Mouse (Mus musculus): ENCODE measurements around the gene Ube2q1. TPM values are rescaled to one million over a fixed set of nuclear protein-coding genes. Genes with fewer than 3 reads are reported as not detected.
A peak's percentile ranks its signal among the peaks of the same experiment; 100 is the strongest.

Ube2q1 gene
- polyA plus RNA-seq, 1 experiment from 2014 or later = 21.9 TPM

DNA sequence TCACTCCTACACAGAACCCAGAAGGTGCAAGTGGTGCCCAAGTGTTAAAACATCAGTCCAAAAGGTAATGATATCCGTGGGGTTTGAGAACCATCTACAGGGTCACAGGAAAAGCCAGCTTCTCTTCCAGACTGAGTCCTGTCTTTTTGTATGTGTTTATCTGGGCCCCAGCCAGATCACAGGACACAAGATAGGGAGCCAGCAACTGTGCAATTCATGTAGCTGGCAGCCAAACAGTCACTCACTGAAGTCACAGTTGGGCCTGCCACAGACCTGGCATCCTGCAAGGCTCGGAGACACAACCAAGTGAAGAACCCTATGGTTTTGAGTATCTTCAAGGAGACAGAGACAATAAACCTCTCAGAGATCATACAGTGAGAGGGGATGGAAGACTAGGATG lies 15.6 kb upstream of the Ube2q1 start:
- H3K27ac ChIP-seq (ENCODE audit: low read depth, low read length) = no peak overlapping the region
- no peak overlapping the region for H3K4me3 ChIP-seq (ENCODE audit: low read depth, low read length)
- no peaks in the 10 kb centered on the region; the same call in 1 of the 2 replicates for H3K4me1 ChIP-seq (replicated peaks; ENCODE audit: control insufficient read depth, insufficient read depth, low read length)
- H3K36me3 ChIP-seq (ENCODE audit: control insufficient read depth, insufficient read depth, low read length) = no peaks in the 10 kb centered on the region
- H3K27me3 ChIP-seq (ENCODE audit: control insufficient read depth, insufficient read depth, low read length) = no peaks in the 10 kb centered on the region
- DNase-seq (ENCODE audit: low spot score) (no peak), ATAC-seq (ENCODE audit: low FRiP score) (no peak)
- no peak overlapping the region for H3K9ac ChIP-seq (ENCODE audit: low read depth, low read length)
- WGBS = 87% methylated on average over 2 of the region's 2 CpGs
- H3K4me2 ChIP-seq (replicated peaks; ENCODE audit: low read depth, low read length) = no peak overlapping the region; the same call in 1 of the 2 replicates
- H3K9me3 ChIP-seq (ENCODE audit: control insufficient read depth, low read length) = no peaks in the 10 kb centered on the region

- DNase-seq (ENCODE audit: low spot score) = peak; percentile 29
- no peaks in the 10 kb centered on the region for H3K9me3 ChIP-seq (ENCODE audit: control insufficient read depth, low read length)
- WGBS = 80% methylated on average over 2 of the region's 3 CpGs
- H3K9ac ChIP-seq (ENCODE audit: low read depth, low read length) = no peak overlapping the region
- no peaks in the 10 kb centered on the region for H3K36me3 ChIP-seq (ENCODE audit: control insufficient read depth, insufficient read depth, low read length)
- H3K27me3 ChIP-seq (ENCODE audit: control insufficient read depth, insufficient read depth, low read length) = no peaks in the 10 kb centered on the region
- H3K27ac ChIP-seq (ENCODE audit: low read depth, low read length) = peak overlapping the region; percentile 19; the same call in 1 of the 2 replicates
- ATAC-seq (ENCODE audit: low FRiP score) = no peak
- H3K4me1 ChIP-seq (replicated peaks; ENCODE audit: control insufficient read depth, insufficient read depth, low read length) = no peaks in the 10 kb centered on the region; the same call in 1 of the 2 replicates
- H3K4me3 ChIP-seq (ENCODE audit: low read depth, low read length) = peak overlapping the region; percentile 13; the same call in 1 of the 2 replicates
- H3K4me2 ChIP-seq (replicated peaks; ENCODE audit: low read depth, low read length) = peak overlapping the region; percentile 32
Observed at GRCm38 (mm10) chr3:89759786-89760185, 13.6 kb upstream of the Ube2q1 start.

- WGBS = under 1% methylated on average over 36 of the region's 36 CpGs
- Histone ChIP-seq H3K9ac (ENCODE audit: low read depth, low read length) (peak within 1 kb of the TSS; percentile 68), H3K4me1 (replicated peaks; ENCODE audit: control insufficient read depth, insufficient read depth, low read length) (no peaks in the 10 kb centered on the region; the same call in 1 of the 2 replicates), H3K4me2 (replicated peaks; ENCODE audit: low read depth, low read length) (peak within 1 kb of the TSS; percentile 62), H3K27me3 (ENCODE audit: control insufficient read depth, insufficient read depth, low read length) (no peaks in the 10 kb centered on the region), H3K4me3 (ENCODE audit: low read depth, low read length) (peak within 1 kb of the TSS; percentile 50), H3K36me3 (ENCODE audit: control insufficient read depth, insufficient read depth, low read length) (no peaks in the 10 kb centered on the region), H3K9me3 (ENCODE audit: control insufficient read depth, low read length) (no peaks in the 10 kb centered on the region), H3K27ac (ENCODE audit: low read depth, low read length) (peak within 1 kb of the TSS; percentile 83)
- DNase-seq (ENCODE audit: low spot score) (peak; percentile 86), ATAC-seq (ENCODE audit: low FRiP score) (peak; percentile 71)
Observed at GRCm38 (mm10) chr3:89764119-89764724, 9.2 kb upstream of the Ube2q1 start, which contains the start of gene Chrnb2. Gene Chrnb2, minus strand, starts transcription at chr3:89764632.

DNA sequence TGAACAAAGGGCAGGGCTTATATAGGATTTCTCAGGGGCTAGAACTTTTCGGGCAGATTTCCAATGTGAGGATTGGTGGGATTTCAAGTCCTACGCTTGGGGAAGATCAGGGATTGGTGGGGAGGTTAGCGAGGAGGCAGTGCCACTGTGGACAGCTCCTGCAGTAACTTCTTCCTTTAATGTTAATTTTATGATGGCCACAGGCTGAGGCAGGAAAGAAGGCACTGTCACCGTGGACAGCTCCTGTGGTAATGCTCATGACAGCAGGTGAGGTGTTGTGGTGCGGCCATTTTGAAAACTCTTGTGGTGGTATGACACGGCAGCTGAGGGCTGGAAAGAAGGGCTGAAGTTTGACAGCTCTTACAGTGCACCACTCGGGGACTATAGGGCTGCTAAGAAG lies 3.8 kb upstream of the Ube2q1 start:
- WGBS = 75% methylated on average over 7 of the region's 7 CpGs
- no peak overlapping the region for H3K9ac ChIP-seq (ENCODE audit: low read depth, low read length)
- H3K27me3 ChIP-seq (ENCODE audit: control insufficient read depth, insufficient read depth, low read length) = no peaks in the 10 kb centered on the region
- no peak overlapping the region for H3K27ac ChIP-seq (ENCODE audit: low read depth, low read length)
- ATAC-seq (ENCODE audit: low FRiP score) (no peak), DNase-seq (ENCODE audit: low spot score) (no peak)
- H3K4me1 ChIP-seq (replicated peaks; ENCODE audit: control insufficient read depth, insufficient read depth, low read length) = peaks cover 6% of the 10 kb centered on the region; the same call in 1 of the 2 replicates
- no peaks in the 10 kb centered on the region for H3K9me3 ChIP-seq (ENCODE audit: control insufficient read depth, low read length)
- no peak overlapping the region for H3K4me3 ChIP-seq (ENCODE audit: low read depth, low read length)
- no peaks in the 10 kb centered on the region for H3K36me3 ChIP-seq (ENCODE audit: control insufficient read depth, insufficient read depth, low read length)
- H3K4me2 ChIP-seq (replicated peaks; ENCODE audit: low read depth, low read length) = no peak overlapping the region

DNA sequence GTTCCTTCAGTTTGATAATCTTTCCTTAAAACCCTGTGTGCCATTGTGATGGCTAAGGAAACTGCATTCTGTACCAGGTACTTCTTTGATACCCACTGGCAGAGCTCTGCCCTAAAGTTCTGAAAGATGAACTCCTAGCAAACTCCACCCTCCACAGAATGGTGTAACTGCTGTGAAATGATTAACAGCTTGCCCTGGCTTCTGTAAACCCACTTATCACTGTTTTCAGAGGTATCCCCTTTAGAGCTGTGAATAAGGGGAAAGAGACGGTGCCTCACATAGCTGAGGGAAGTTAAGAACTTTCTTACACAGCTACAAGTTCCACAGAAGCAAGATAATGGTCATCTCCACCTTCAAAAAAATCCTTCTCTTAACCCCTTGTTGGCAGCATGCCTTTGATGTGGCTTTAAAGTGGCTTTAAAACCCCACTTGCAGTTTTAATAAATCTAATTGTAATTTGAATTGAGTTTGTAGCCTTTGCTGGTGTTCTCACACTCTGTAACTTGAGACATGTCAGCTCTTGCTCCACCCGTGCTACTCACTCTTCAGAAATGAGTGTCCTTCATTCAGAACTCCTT lies 2.9 kb upstream of the Ube2q1 start:
- H3K36me3 ChIP-seq (ENCODE audit: control insufficient read depth, insufficient read depth, low read length) = no peaks in the 10 kb centered on the region

DNA sequence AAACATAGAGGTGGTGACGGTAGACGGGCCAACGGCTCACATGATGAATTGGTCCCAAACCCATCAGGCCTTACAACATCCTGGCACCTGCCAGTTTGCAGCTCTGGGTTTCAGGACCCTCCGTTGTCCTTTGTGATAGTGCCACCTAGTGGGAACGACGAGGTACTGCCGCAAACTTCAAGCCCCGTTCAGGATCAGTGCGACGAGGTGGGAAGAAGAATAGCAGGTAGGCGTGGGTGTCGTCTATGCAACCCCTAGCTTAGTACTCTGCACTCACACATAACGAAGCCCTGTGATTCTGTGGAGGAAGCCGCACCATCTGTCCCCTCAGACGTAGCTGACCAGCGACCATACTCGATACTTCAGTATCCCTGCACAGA lies 838 bp upstream of the Ube2q1 start:
- H3K4me2 ChIP-seq (replicated peaks; ENCODE audit: low read depth, low read length) = peak overlapping the region; percentile 88
- H3K36me3 ChIP-seq (ENCODE audit: control insufficient read depth, insufficient read depth, low read length) = no peaks in the 10 kb centered on the region
- H3K4me1 ChIP-seq (replicated peaks; ENCODE audit: control insufficient read depth, insufficient read depth, low read length) = peaks cover 14% of the 10 kb centered on the region
- DNase-seq (ENCODE audit: low spot score) (peak; percentile 94), ATAC-seq (ENCODE audit: low FRiP score) (no peak; the same call in 1 of the 2 replicates)
- WGBS = 2% methylated on average over 17 of the region's 17 CpGs
- peak overlapping the region; percentile 90 for H3K4me3 ChIP-seq (ENCODE audit: low read depth, low read length)
- H3K9me3 ChIP-seq (ENCODE audit: control insufficient read depth, low read length) = no peaks in the 10 kb centered on the region
- peak overlapping the region; percentile 97 for H3K27ac ChIP-seq (ENCODE audit: low read depth, low read length)
- H3K9ac ChIP-seq (ENCODE audit: low read depth, low read length) = peak overlapping the region; percentile 100
- H3K27me3 ChIP-seq (ENCODE audit: control insufficient read depth, insufficient read depth, low read length) = no peaks in the 10 kb centered on the region

More for the DNA sequence above, 2.9 kb upstream of the Ube2q1 start:
- Histone ChIP-seq H3K9ac (ENCODE audit: low read depth, low read length) (no peak overlapping the region), H3K27me3 (ENCODE audit: control insufficient read depth, insufficient read depth, low read length) (no peaks in the 10 kb centered on the region), H3K4me1 (replicated peaks; ENCODE audit: control insufficient read depth, insufficient read depth, low read length) (peaks cover 14% of the 10 kb centered on the region), H3K4me3 (ENCODE audit: low read depth, low read length) (no peak overlapping the region), H3K4me2 (replicated peaks; ENCODE audit: low read depth, low read length) (no peak overlapping the region), H3K27ac (ENCODE audit: low read depth, low read length) (no peak overlapping the region), H3K9me3 (ENCODE audit: control insufficient read depth, low read length) (no peaks in the 10 kb centered on the region)
- DNase-seq (ENCODE audit: low spot score) = no peak
- ATAC-seq (ENCODE audit: low FRiP score) = no peak
- WGBS = 52% methylated on average over 2 of the region's 2 CpGs

DNA sequence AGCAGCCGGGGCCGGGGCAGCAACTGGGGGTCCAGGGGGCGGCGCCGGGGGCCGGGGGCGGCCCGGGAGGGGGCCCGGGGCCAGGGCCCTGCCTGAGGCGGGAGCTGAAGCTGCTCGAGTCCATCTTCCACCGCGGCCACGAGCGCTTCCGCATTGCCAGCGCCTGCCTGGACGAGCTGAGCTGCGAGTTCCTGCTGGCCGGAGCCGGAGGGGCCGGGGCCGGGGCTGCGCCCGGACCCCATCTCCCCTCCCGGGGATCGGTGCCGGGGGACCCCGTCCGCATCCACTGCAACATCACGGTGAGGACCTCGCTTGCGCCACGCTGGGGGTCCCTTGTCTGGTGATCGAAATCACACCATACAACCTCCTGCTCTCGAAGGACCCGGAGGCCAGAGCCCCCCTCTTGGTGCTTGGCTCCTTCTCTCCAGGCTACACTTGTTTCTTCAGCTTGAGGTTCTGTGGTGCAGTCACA lies 360 bp downstream of the Ube2q1 start:
- WGBS = 2% methylated on average over 35 of the region's 37 CpGs
- no peaks in the 10 kb centered on the region for H3K36me3 ChIP-seq (ENCODE audit: control insufficient read depth, insufficient read depth, low read length)
- peak overlapping the region; percentile 88 for H3K4me2 ChIP-seq (replicated peaks; ENCODE audit: low read depth, low read length)
- peaks cover 14% of the 10 kb centered on the region for H3K4me1 ChIP-seq (replicated peaks; ENCODE audit: control insufficient read depth, insufficient read depth, low read length)
- DNase-seq (ENCODE audit: low spot score) (peak; percentile 49), ATAC-seq (ENCODE audit: low FRiP score) (peak; percentile 14)
- H3K9me3 ChIP-seq (ENCODE audit: control insufficient read depth, low read length) = no peaks in the 10 kb centered on the region
- H3K9ac ChIP-seq (ENCODE audit: low read depth, low read length) = peak overlapping the region; percentile 100
- H3K27me3 ChIP-seq (ENCODE audit: control insufficient read depth, insufficient read depth, low read length) = no peaks in the 10 kb centered on the region
- peak overlapping the region; percentile 90 for H3K4me3 ChIP-seq (ENCODE audit: low read depth, low read length)
- peak overlapping the region; percentile 97 for H3K27ac ChIP-seq (ENCODE audit: low read depth, low read length)

DNA sequence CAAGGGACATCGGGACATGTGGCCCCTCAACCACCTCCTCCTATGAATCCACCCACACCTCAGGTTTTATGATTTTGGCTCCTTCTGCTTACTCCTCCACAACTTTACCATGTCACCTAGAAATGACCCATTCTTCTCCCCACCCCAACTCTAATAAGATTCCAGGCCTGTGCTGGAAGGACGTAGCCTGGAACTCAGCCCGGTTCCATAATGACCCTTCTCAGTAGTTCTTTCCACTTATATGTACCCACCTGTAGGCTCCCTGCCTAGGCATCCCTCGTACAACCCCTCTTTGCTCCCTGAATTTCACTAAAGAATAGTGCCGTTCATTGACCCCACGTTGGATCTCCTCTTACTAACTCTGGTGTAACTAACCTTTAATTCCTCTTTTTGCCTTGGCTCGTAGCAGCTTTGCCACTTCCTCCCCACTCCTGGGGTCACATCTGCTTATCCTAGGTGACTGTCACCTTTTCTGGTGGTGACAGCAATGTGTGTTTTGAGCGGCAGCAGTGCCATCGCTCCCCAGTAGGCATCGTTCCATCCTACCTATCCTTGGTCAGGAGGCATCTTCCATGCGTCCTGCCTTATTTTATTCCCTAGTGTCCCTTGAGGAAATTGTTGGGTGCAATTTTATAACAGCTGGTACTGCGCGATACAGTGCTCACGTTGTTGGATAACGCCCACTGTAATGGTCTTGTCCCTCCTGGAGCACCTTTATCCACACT lies 982 bp downstream of the Ube2q1 start:
- Histone ChIP-seq H3K27ac (ENCODE audit: low read depth, low read length) (peak overlapping the region; percentile 97; the same call in 1 of the 2 replicates), H3K4me3 (ENCODE audit: low read depth, low read length) (peak overlapping the region; percentile 90), H3K36me3 (ENCODE audit: control insufficient read depth, insufficient read depth, low read length) (no peaks in the 10 kb centered on the region), H3K9me3 (ENCODE audit: control insufficient read depth, low read length) (no peaks in the 10 kb centered on the region), H3K4me2 (replicated peaks; ENCODE audit: low read depth, low read length) (peak overlapping the region; percentile 88), H3K9ac (ENCODE audit: low read depth, low read length) (peak overlapping the region; percentile 100), H3K27me3 (ENCODE audit: control insufficient read depth, insufficient read depth, low read length) (no peaks in the 10 kb centered on the region), H3K4me1 (replicated peaks; ENCODE audit: control insufficient read depth, insufficient read depth, low read length) (peaks cover 14% of the 10 kb centered on the region)
- WGBS = 57% methylated on average over 15 of the region's 15 CpGs
- no peak for DNase-seq (ENCODE audit: low spot score)
- ATAC-seq (ENCODE audit: low FRiP score) = no peak

Measured in hindbrain, embryonic 11.5 days (tissue).